Mouse (Mus musculus) myocyte (in vitro differentiated cells): ENCODE results near the gene Krtap28-13. TPM values are rescaled to one million over a fixed set of nuclear protein-coding genes. Genes with fewer than 3 reads are reported as not detected.

Experiments used
- H3K27me3 ChIP-seq: one replicate; pipeline ENCODE4 v1.6.1; 2011; ENCODE audit not compliant: control insufficient read depth, insufficient read depth, insufficient read length
- H3K36me3 ChIP-seq: one replicate; pipeline ENCODE4 v1.6.1; 2011; ENCODE audit not compliant: control insufficient read depth, insufficient read depth
- H3K4me2 ChIP-seq: one replicate; pipeline ENCODE4 v1.6.1; 2011; ENCODE audit warnings: low read depth, control low read depth
- H3K4me3 ChIP-seq: one replicate; pipeline ENCODE4 v1.5.1; 2011; ENCODE audit warnings: mild to moderate bottlenecking, control low read depth, moderate library complexity
- H3K79me2 ChIP-seq: one replicate; pipeline ENCODE4 v1.6.1; 2011; ENCODE audit not compliant: control insufficient read depth, insufficient read depth
- H3ac ChIP-seq: one replicate; pipeline ENCODE4 v1.6.1; 2011; ENCODE audit not compliant: control insufficient read depth, insufficient read length
- CEBPB ChIP-seq: IDR thresholded peaks from 2 replicates; pipeline ENCODE4 v1.6.1; 2011; ENCODE audit warnings: mild to moderate bottlenecking, moderate library complexity; ENCODE audit not compliant: poor library complexity, insufficient read depth, severe bottlenecking
- E2F4 ChIP-seq: IDR thresholded peaks from one replicate; pipeline ENCODE4 v1.6.1; 2011; ENCODE audit warnings: mild to moderate bottlenecking, control low read depth, moderate library complexity; ENCODE audit not compliant: insufficient read depth
- MAX ChIP-seq: IDR thresholded peaks from one replicate; pipeline ENCODE4 v1.6.1; 2011; ENCODE audit warnings: low read depth, mild to moderate bottlenecking, control low read depth
- MYOD1 ChIP-seq, 3 experiments: IDR thresholded peaks; one replicate each; pipeline ENCODE4 v1.6.1; 2011; ENCODE audit warnings: control low read depth in 2 of 3, low read depth in 2 of 3, mild to moderate bottlenecking in 2 of 3, moderate library complexity in 1 of 3; ENCODE audit not compliant: insufficient read length in 2 of 3, control insufficient read depth in 1 of 3
- MYOG ChIP-seq, 3 experiments: IDR thresholded peaks; one replicate each; pipeline ENCODE4 v1.6.1; 2011; ENCODE audit warnings: control low read depth in 2 of 3, low read depth in 2 of 3, mild to moderate bottlenecking in 2 of 3; ENCODE audit not compliant: insufficient read length in 2 of 3, control insufficient read depth in 1 of 3, insufficient read depth in 1 of 3
- POLR2A ChIP-seq: IDR thresholded peaks from one replicate; pipeline ENCODE4 v1.6.1; 2011; ENCODE audit warnings: low read depth, mild to moderate bottlenecking, control low read depth, moderate library complexity; ENCODE audit not compliant: insufficient read length
- POLR2AphosphoS2 ChIP-seq: IDR thresholded peaks from one replicate; pipeline ENCODE4 v1.6.1; 2011; ENCODE audit warnings: low read depth, control low read depth; ENCODE audit not compliant: insufficient read length
- REST ChIP-seq: IDR thresholded peaks from one replicate; pipeline ENCODE4 v1.6.1; 2011; ENCODE audit warnings: mild to moderate bottlenecking, control low read depth, moderate library complexity; ENCODE audit not compliant: insufficient read depth, insufficient read length
- SRF ChIP-seq: IDR thresholded peaks from one replicate; pipeline ENCODE4 v1.6.1; 2011; ENCODE audit warnings: low read depth; ENCODE audit not compliant: control insufficient read depth, insufficient read length
- TCF12 ChIP-seq: IDR thresholded peaks from one replicate; pipeline ENCODE4 v1.6.1; 2011; ENCODE audit warnings: mild to moderate bottlenecking, control low read depth; ENCODE audit not compliant: poor library complexity, insufficient read depth, severe bottlenecking
- TCF3 ChIP-seq: IDR thresholded peaks from one replicate; pipeline ENCODE4 v1.6.1; 2011; ENCODE audit warnings: low read depth, control low read depth; ENCODE audit not compliant: insufficient read length
- USF1 ChIP-seq: IDR thresholded peaks from one replicate; pipeline ENCODE4 v1.6.1; 2011; ENCODE audit warnings: low read depth, mild to moderate bottlenecking, control low read depth, moderate library complexity
- polyA plus RNA-seq: library from polyadenylated mRNA; unstranded; fragments of >200 nt; fragmentation: generic; extraction: Trizol; gene quantifications from one replicate; pipeline ENCODE4 v1.2.1, GENCODE M21; 2012; ENCODE audit warnings: missing spikeins

Gene Krtap28-13
- polyA plus RNA-seq, 1 experiment = not detected

- Histone ChIP-seq H3K27me3 (no peaks in the 10 kb centered on the region), H3K4me2 (peak overlapping the region; percentile 8), H3K79me2 (no peaks in the 10 kb centered on the region), H3K36me3 (no peaks in the 10 kb centered on the region), H3ac (no peak overlapping the region), H3K4me3 (no peak overlapping the region)
- TF ChIP-seq POLR2AphosphoS2 = no peak
- no peak for TF ChIP-seq SRF
- TF ChIP-seq REST = no peak
- TF ChIP-seq MYOG (IDR thresholded peaks at IDR 0.05; ENCODE audit: control insufficient read depth in 1 of 3, insufficient read depth in 1 of 3, insufficient read length in 2 of 3, low read depth in 2 of 3) = no peak
- no peak for TF ChIP-seq E2F4
- no peak for TF ChIP-seq TCF12
- TF ChIP-seq CEBPB = no peak
- TF ChIP-seq MYOD1 (IDR thresholded peaks at IDR 0.05; ENCODE audit: control insufficient read depth in 1 of 3, insufficient read length in 2 of 3, low read depth in 2 of 3) = no peak
- no peak for TF ChIP-seq TCF3
- TF ChIP-seq POLR2A = no peak
- no peak for TF ChIP-seq USF1
Observed at GRCm38 (mm10) chr1:83101891-83102290, 41.2 kb downstream of the Krtap28-13 start.

DNA sequence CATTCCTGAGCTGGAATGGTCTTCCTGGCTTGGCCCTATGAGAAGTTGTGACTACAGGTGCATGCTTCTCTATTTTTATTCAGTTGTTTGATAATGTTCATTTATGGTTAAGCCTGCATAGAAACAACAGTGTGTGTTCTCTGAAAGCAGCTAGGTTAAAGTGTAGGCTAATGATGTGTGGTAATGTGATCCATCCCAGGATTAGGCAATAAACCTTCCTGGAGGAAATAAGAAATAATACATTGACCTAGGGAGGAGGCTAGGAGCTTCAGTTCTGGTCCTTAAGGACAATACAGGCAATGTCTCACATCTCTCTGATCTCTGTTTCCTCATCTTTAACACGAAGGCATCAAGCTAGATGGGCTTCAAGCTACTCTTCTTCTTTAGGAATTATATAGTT is 44.7 kb downstream of the Krtap28-13 start:
- no peak for TF ChIP-seq REST
- Histone ChIP-seq H3K27me3 (no peaks in the 10 kb centered on the region), H3K36me3 (no peaks in the 10 kb centered on the region), H3K79me2 (no peaks in the 10 kb centered on the region), H3K4me2 (no peak overlapping the region), H3ac (no peak overlapping the region), H3K4me3 (no peak overlapping the region)

- Histone ChIP-seq H3K4me3 (no peak overlapping the region), H3K79me2 (no peaks in the 10 kb centered on the region), H3ac (no peak overlapping the region), H3K4me2 (no peak overlapping the region), H3K36me3 (no peaks in the 10 kb centered on the region), H3K27me3 (no peaks in the 10 kb centered on the region)
- TF ChIP-seq TCF3 (no peak), POLR2A (no peak), MAX (no peak), CEBPB (no peak), REST (no peak), TCF12 (no peak), POLR2AphosphoS2 (no peak), USF1 (no peak), MYOD1 (IDR thresholded peaks at IDR 0.05; ENCODE audit: control insufficient read depth in 1 of 3, insufficient read length in 2 of 3, low read depth in 2 of 3) (no peak), SRF (no peak), MYOG (IDR thresholded peaks at IDR 0.05; ENCODE audit: control insufficient read depth in 1 of 3, insufficient read depth in 1 of 3, insufficient read length in 2 of 3, low read depth in 2 of 3) (no peak), E2F4 (no peak)
Observed at GRCm38 (mm10) chr1:83107410-83107978, 46.8 kb downstream of the Krtap28-13 start.

- H3K27me3 ChIP-seq = no peaks in the 10 kb centered on the region
- no peak for TF ChIP-seq POLR2A
- TF ChIP-seq SRF = no peak
- no peak for TF ChIP-seq CEBPB
- TF ChIP-seq E2F4 = no peak
- TF ChIP-seq REST = no peak
- TF ChIP-seq USF1 = no peak
- no peak for TF ChIP-seq POLR2AphosphoS2
- no peak for TF ChIP-seq MAX
- no peak for TF ChIP-seq MYOD1 (IDR thresholded peaks at IDR 0.05; ENCODE audit: control insufficient read depth in 1 of 3, insufficient read length in 2 of 3, low read depth in 2 of 3)
- no peaks in the 10 kb centered on the region for H3K79me2 ChIP-seq
- H3K4me2 ChIP-seq = no peak overlapping the region
- H3ac ChIP-seq = no peak overlapping the region
- no peaks in the 10 kb centered on the region for H3K36me3 ChIP-seq
- H3K4me3 ChIP-seq = no peak overlapping the region
Observed at GRCm38 (mm10) chr1:83110992-83111391, 50.3 kb downstream of the Krtap28-13 start.

Other genes starting within 250 kb of the Krtap28-13 start
- 21.7 TPM for gene Agfg1, start 221.4 kb upstream of the Krtap28-13 start, polyA plus RNA-seq
- gene A030005L19Rik, start 147.6 kb upstream of the Krtap28-13 start, polyA plus RNA-seq = not detected
- gene A030014E15Rik, start 136.0 kb upstream of the Krtap28-13 start, polyA plus RNA-seq = not detected
- not detected for gene Gm6217, start 129.5 kb upstream of the Krtap28-13 start, polyA plus RNA-seq
- gene A030003K21Rik, start 117.5 kb upstream of the Krtap28-13 start, polyA plus RNA-seq = not detected
- not detected for gene Gm7544, start 104.9 kb upstream of the Krtap28-13 start, polyA plus RNA-seq
- gene Gm47955, start 100.6 kb upstream of the Krtap28-13 start, polyA plus RNA-seq = not detected
- not detected for gene Gm47959, start 60.4 kb upstream of the Krtap28-13 start, polyA plus RNA-seq
- gene Slc19a3, start 22.5 kb upstream of the Krtap28-13 start, polyA plus RNA-seq = 0.07 TPM
- gene Krtap28-10, start 18.4 kb upstream of the Krtap28-13 start, polyA plus RNA-seq = not detected
- not detected for gene Gm47969, start 16.0 kb upstream of the Krtap28-13 start, polyA plus RNA-seq
- gene A030005K14Rik, start 1.6 kb upstream of the Krtap28-13 start, polyA plus RNA-seq = not detected
- gene Ccl20, start 55.8 kb downstream of the Krtap28-13 start, polyA plus RNA-seq = not detected
- gene Daw1, start 98.8 kb downstream of the Krtap28-13 start, polyA plus RNA-seq = not detected